Comparison of ENCODE assay signal across 17 mouse cellular contexts in genomic region chr6:50419518-50420290, GRCm38 (mm10). TPM values are rescaled to one million over a fixed set of nuclear protein-coding genes. Genes with fewer than 3 reads are reported as not detected.
DNase-seq lines count a peak whose midpoint lies in the region; ATAC-seq and TF ChIP-seq lines count a peak whose summit lies in the region.
"Had no signal": no experiment of that assay in that cellular context is flagged by ENCODE, and none has a peak within 500 bp of the region (broad histone marks: within the 10 kb centered on the region; RNA-seq: fewer than 3 reads in every experiment).

No protein-coding gene starts in this region.

- H3K4me1 ChIP-seq in lung, embryonic 14.5 days (ENCODE audit: insufficient read depth) = no peaks in the 10 kb centered on the region
- H3K4me1 ChIP-seq in lung, adult 2 months (ENCODE audit: control insufficient read depth, insufficient read depth, low read length) = no peaks in the 10 kb centered on the region
- no peaks in the 10 kb centered on the region; the same call in 1 of the 2 replicates for H3K4me1 ChIP-seq in intestine, postnatal 0 days (replicated peaks; ENCODE audit: control insufficient read depth, insufficient read depth, low read length)
- peaks cover 32% of the 10 kb centered on the region for H3K4me1 ChIP-seq in kidney, embryonic 16.5 days (ENCODE audit: insufficient read depth, low read length)
- H3K4me1 ChIP-seq in limb, embryonic 14.5 days (ENCODE audit: control insufficient read depth, insufficient read depth, low read length) = peaks cover 20% of the 10 kb centered on the region

- no peak overlapping the region for H3K4me2 ChIP-seq in lung, embryonic 14.5 days
- H3K4me2 ChIP-seq in intestine, postnatal 0 days (replicated peaks; ENCODE audit: low read depth) = no peak overlapping the region
- H3K4me2 ChIP-seq in kidney, embryonic 16.5 days (replicated peaks; ENCODE audit: low read depth, low read length) = peak overlapping the region; percentile 9
- H3K4me2 ChIP-seq in limb, embryonic 14.5 days (replicated peaks; ENCODE audit: low read depth, low read length, severe bottlenecking) = no peak overlapping the region
- H3K4me2 ChIP-seq: liver, embryonic 11.5 days had no signal

- H3K9me3 ChIP-seq in lung, embryonic 14.5 days (ENCODE audit: low read depth, low read length) = no peaks in the 10 kb centered on the region
- H3K9me3 ChIP-seq in intestine, postnatal 0 days (ENCODE audit: control insufficient read depth) = no peaks in the 10 kb centered on the region
- no peaks in the 10 kb centered on the region for H3K9me3 ChIP-seq in kidney, embryonic 16.5 days (ENCODE audit: low read length)
- H3K9me3 ChIP-seq in limb, embryonic 14.5 days (ENCODE audit: control insufficient read depth, low read length) = no peaks in the 10 kb centered on the region

- no peak for TF ChIP-seq CTCF in lung, embryonic 14.5 days (IDR thresholded peaks at IDR 0.05; ENCODE audit: low read depth)
- no peak for TF ChIP-seq CTCF in lung, adult 2 months (IDR thresholded peaks at IDR 0.05; ENCODE audit: insufficient read depth, low read length)
- no peak for TF ChIP-seq CTCF in intestine, postnatal 0 days (IDR thresholded peaks at IDR 0.05; ENCODE audit: low read depth)

- no peak for DNase-seq in lung, embryonic 14.5 days
- no peak for DNase-seq in lung, adult 2 months
- DNase-seq in limb, embryonic 14.5 days (ENCODE audit: low spot score) = no peak
- no peak for DNase-seq in cerebellum, adult 9-11 months
- DNase-seq: adrenal gland, postnatal 10 days; cerebellum, adult 9-10 months; gastrocnemius, postnatal 36 days; heart, postnatal 10 days; midbrain, embryonic 14.5 days; right cerebral cortex, postnatal 25 days; thymus, adult 18-20 months had no signal

- WGBS in lung, embryonic 14.5 days = 74% methylated on average over 10 of the region's 10 CpGs
- WGBS in lung, adult 2 months = 85% methylated on average over 10 of the region's 10 CpGs
- WGBS in intestine, postnatal 0 days = 74% methylated on average over 10 of the region's 10 CpGs
- WGBS in kidney, embryonic 16.5 days = 40% methylated on average over 10 of the region's 10 CpGs
- WGBS in limb, embryonic 14.5 days = 65% methylated on average over 10 of the region's 10 CpGs

- H3K9ac ChIP-seq in lung, embryonic 14.5 days = no peak overlapping the region
- H3K9ac ChIP-seq in intestine, postnatal 0 days (ENCODE audit: low read depth, low read length) = no peak overlapping the region
- H3K9ac ChIP-seq in kidney, embryonic 16.5 days (replicated peaks; ENCODE audit: low read length) = no peak overlapping the region
- no peak overlapping the region for H3K9ac ChIP-seq in limb, embryonic 14.5 days (ENCODE audit: low read depth, low read length, severe bottlenecking)

- H3K27ac ChIP-seq in lung, embryonic 14.5 days (ENCODE audit: low read depth) = peak overlapping the region; percentile 10; the same call in 1 of the 2 replicates
- peak overlapping the region; percentile 47; the same call in 1 of the 2 replicates for H3K27ac ChIP-seq in intestine, postnatal 0 days (ENCODE audit: low read depth, low read length)
- peak overlapping the region; percentile 97 for H3K27ac ChIP-seq in kidney, embryonic 16.5 days (ENCODE audit: low read length)
- H3K27ac ChIP-seq in limb, embryonic 14.5 days (replicated peaks; ENCODE audit: low read depth, low read length) = peak overlapping the region; percentile 55; the same call in 1 of the 2 replicates

- H3K4me3 ChIP-seq in lung, embryonic 14.5 days (ENCODE audit: low read depth, low read length) = no peak overlapping the region
- no peak overlapping the region for H3K4me3 ChIP-seq in lung, adult 2 months (replicated peaks; ENCODE audit: extremely low read depth, low read depth, low read length)
- no peak overlapping the region for H3K4me3 ChIP-seq in intestine, postnatal 0 days (ENCODE audit: low read depth, low read length)
- no peak overlapping the region for H3K4me3 ChIP-seq in kidney, embryonic 16.5 days (ENCODE audit: low read length)
- no peak overlapping the region for H3K4me3 ChIP-seq in limb, embryonic 14.5 days (replicated peaks; ENCODE audit: low read length)

- ATAC-seq in lung, embryonic 14.5 days (ENCODE audit: insufficient read depth) = no peak
- ATAC-seq in intestine, postnatal 0 days = no peak
- ATAC-seq in kidney, embryonic 16.5 days (ENCODE audit: low FRiP score, low TSS enrichment) = peak; percentile 80
- ATAC-seq in limb, embryonic 14.5 days (ENCODE audit: low FRiP score, low read depth) = no peak
- no peak for ATAC-seq in inflammation-experienced regulatory T-cells, adult 6 months
- ATAC-seq: CD4-positive, CD25-positive, alpha-beta regulatory T cell, adult 4 months; hindbrain, embryonic 16.5 days had no signal

- TF ChIP-seq POLR2A in lung, adult 2 months (IDR thresholded peaks at IDR 0.05; ENCODE audit: borderline replicate concordance, extremely low read depth, low read depth, low read length) = no peak
- no peak for TF ChIP-seq POLR2A in limb, embryonic 14.5 days (IDR thresholded peaks at IDR 0.05; ENCODE audit: borderline replicate concordance, extremely low read depth, insufficient read depth, insufficient read length)

- H3K36me3 ChIP-seq in lung, embryonic 14.5 days (ENCODE audit: insufficient read depth) = no peaks in the 10 kb centered on the region
- H3K36me3 ChIP-seq in intestine, postnatal 0 days (ENCODE audit: control insufficient read depth, insufficient read depth) = 0 out of 2 replicates have a peak, but pooled peaks cover 4% of the 10 kb centered on the region
- peaks cover 6% of the 10 kb centered on the region for H3K36me3 ChIP-seq in kidney, embryonic 16.5 days (ENCODE audit: insufficient read depth, low read length)
- H3K36me3 ChIP-seq in limb, embryonic 14.5 days (ENCODE audit: control insufficient read depth, insufficient read depth, low read length) = no peaks in the 10 kb centered on the region

- no peaks in the 10 kb centered on the region for H3K27me3 ChIP-seq in lung, embryonic 14.5 days (ENCODE audit: insufficient read depth, low read length)
- no peaks in the 10 kb centered on the region for H3K27me3 ChIP-seq in intestine, postnatal 0 days (replicated peaks; ENCODE audit: control insufficient read depth, insufficient read depth, low read length)
- H3K27me3 ChIP-seq in kidney, embryonic 16.5 days (ENCODE audit: insufficient read depth, low read length) = no peaks in the 10 kb centered on the region
- H3K27me3 ChIP-seq in limb, embryonic 14.5 days (ENCODE audit: control insufficient read depth, insufficient read depth, low read length) = no peaks in the 10 kb centered on the region

RNA-seq across cellular contexts. Expression of gene Osbpl3, which starts 36.3 kb away (rescaled TPM):
- 4.1 and 5.7 TPM in 2 replicates for polyA plus RNA-seq in lung, embryonic 14.5 days (2014; fragmentation: Nextera tagmentation; extraction: Ambion mirVana)
- polyA plus RNA-seq in lung, adult 2 months (2012; rRNA removed) = 4.1 and 6.7 TPM in 2 replicates
- polyA plus RNA-seq in intestine, postnatal 0 days (2015; fragmentation: Nextera tagmentation; extraction: Ambion mirVana) = 12.5 and 13.6 TPM in 2 replicates
- polyA plus RNA-seq in kidney, embryonic 16.5 days (2015; fragmentation: Nextera tagmentation; extraction: Ambion mirVana) = 18.2 and 22.5 TPM in 2 replicates
- polyA plus RNA-seq in limb, embryonic 14.5 days (2012; rRNA removed) = 18.2 and 19.8 TPM in 2 replicates
- 10.9 and 11.9 TPM in 2 replicates for polyA plus RNA-seq in limb, embryonic 14.5 days (2014; fragmentation: Nextera tagmentation; extraction: Ambion mirVana)
- polyA plus RNA-seq in inflammation-experienced regulatory T-cells, adult 6 months (2017; shearing (Covaris generic)) = 10 to 100 TPM; 29.3 to 61.8 (median 33.5) TPM

Comparison
In these comparisons a context has a peak if more than half of its experiments do, and no peak if none do; other contexts are left out.
1. H3K27ac ChIP-seq: peak in every context shown above with its lines; median percentile 97 in kidney, embryonic 16.5 days; 55 in limb, embryonic 14.5 days; 47 in intestine, postnatal 0 days; 10 in lung, embryonic 14.5 days.